Mouse (Mus musculus): Measurements from ENCODE around the gene Gm15294.

Gm15294 gene

GRCm38 (mm10) chrX:141875135-141875534 lies at the start of gene Gm15294:
TSS of gene Gm15294 (minus strand) at chrX:141875235.
- DNase-seq (ENCODE audit: low spot score in 2 of 2), result no peak

- DNase-seq (ENCODE audit: low spot score in 2 of 2), result no peak
These were observed 9.5 kb upstream of the Gm15294 start for GRCm38 (mm10) chrX:141884336-141885048.

- DNase-seq (ENCODE audit: low spot score in 2 of 2), result no peak
These were observed 1.0 kb downstream of the Gm15294 start for GRCm38 (mm10) chrX:141874024-141874423.

GRCm38 (mm10) chrX:141873597-141873996 lies 1.4 kb downstream of the Gm15294 start:
- DNase-seq (ENCODE audit: low spot score in 2 of 2), result no peak

GRCm38 (mm10) chrX:141855684-141856396 lies 19.2 kb downstream of the Gm15294 start:
- no peak for DNase-seq (ENCODE audit: low spot score in 2 of 2)

All from left cerebral cortex, adult 9 months (tissue).